Mouse (Mus musculus): Measurements from ENCODE around the gene Atad5. TPM values are rescaled to one million over a fixed set of nuclear protein-coding genes. Genes with fewer than 3 reads are reported as not detected.

Gene Atad5
- total and polyA plus RNA-seq, 3 experiments: 17.1 to 66.9 (median 22.6) TPM

GRCm38 (mm10) chr11:80155541-80155940 lies 66.3 kb downstream of the Atad5 start:
- Histone ChIP-seq H3K79me2 (ENCODE audit: control insufficient read depth, insufficient read depth, low read length, poor library complexity) (no peaks in the 10 kb centered on the region), H3K36me3 (ENCODE audit: control insufficient read depth in 1 of 2, insufficient read depth in 2 of 2, low read length in 2 of 2) (no peaks in the 10 kb centered on the region), H3K27me3 (ENCODE audit: control insufficient read depth in 1 of 2, insufficient read depth in 2 of 2, low read length in 2 of 2) (peaks cover 2 to 4% of the 10 kb centered on the region in 2 experiments; a peak in 2 of 4 replicates), H3K4me3 (ENCODE audit: control insufficient read depth in 1 of 2, insufficient read depth in 1 of 2, low read depth in 2 of 2, low read length in 2 of 2) (no peak overlapping the region), H3K9ac (ENCODE audit: control insufficient read depth, low read depth, low read length, poor library complexity, severe bottlenecking) (no peak overlapping the region), H3K4me1 (ENCODE audit: control insufficient read depth in 1 of 2, insufficient read depth in 2 of 2, low read length in 2 of 2) (no peaks in the 10 kb centered on the region), H3K9me3 (replicated peaks; ENCODE audit: insufficient read depth, low read length) (no peaks in the 10 kb centered on the region), H3K27ac (ENCODE audit: control insufficient read depth, low read depth, low read length) (no peak overlapping the region)
- DNase-seq (ENCODE audit: low read depth, low spot score): no peak
- TF ChIP-seq GABPA (IDR thresholded peaks at IDR 0.05; ENCODE audit: low read depth, low read length) (no peak), USF1 (IDR thresholded peaks at IDR 0.05; ENCODE audit: low read depth, low read length) (no peak)

DNA sequence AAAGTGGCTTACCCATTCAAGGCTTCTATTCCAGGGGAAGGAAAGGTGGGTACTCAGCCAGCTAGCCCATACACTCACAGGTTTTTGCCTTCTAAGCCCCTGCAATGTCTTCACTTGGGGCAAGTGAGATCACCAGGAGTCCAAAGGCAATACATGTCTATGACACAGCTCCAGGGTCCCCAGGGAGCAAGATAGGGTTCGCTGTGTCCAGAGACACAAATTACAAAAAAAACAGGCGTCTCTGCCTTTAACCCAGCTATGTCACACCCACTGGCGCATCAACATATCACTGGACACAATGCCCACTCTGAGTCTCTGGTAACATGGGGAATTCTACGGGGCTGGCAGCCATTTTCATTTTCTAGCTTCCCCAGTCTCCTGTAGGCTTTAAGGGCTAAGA lies 66.8 kb downstream of the Atad5 start:
- no peak overlapping the region for H3K27ac ChIP-seq (ENCODE audit: control insufficient read depth, low read depth, low read length)
- no peak overlapping the region for H3K9ac ChIP-seq (ENCODE audit: control insufficient read depth, low read depth, low read length, poor library complexity, severe bottlenecking)
- TF ChIP-seq ZC3H11A (IDR thresholded peaks at IDR 0.05; ENCODE audit: low read depth, low read length): no peak
- no peak for TF ChIP-seq JUND (IDR thresholded peaks at IDR 0.05; ENCODE audit: low read depth, low read length)
- no peak for TF ChIP-seq MAX (IDR thresholded peaks at IDR 0.05; ENCODE audit: low read length)
- no peak for TF ChIP-seq USF1 (IDR thresholded peaks at IDR 0.05; ENCODE audit: low read depth, low read length)
- TF ChIP-seq ELF1 (IDR thresholded peaks at IDR 0.05; ENCODE audit: low read depth, low read length): no peak
- TF ChIP-seq TBP (IDR thresholded peaks at IDR 0.05; ENCODE audit: low read depth, low read length): no peak
- TF ChIP-seq GATA1 (IDR thresholded peaks at IDR 0.05; ENCODE audit: low read depth, low read length): no peak
- TF ChIP-seq CTCF (IDR thresholded peaks at IDR 0.05 in 2 of 3, conservative IDR thresholded peaks at IDR 0.05 in 1 of 3; ENCODE audit: control insufficient read depth in 1 of 3, insufficient read depth in 1 of 3, low read depth in 2 of 3, low read length in 3 of 3, poor library complexity in 1 of 3, severe bottlenecking in 1 of 3): no peak
- no peak for TF ChIP-seq ZNF384 (IDR thresholded peaks at IDR 0.05; ENCODE audit: low read depth, low read length)
- no peak for TF ChIP-seq UBTF (IDR thresholded peaks at IDR 0.05; ENCODE audit: borderline replicate concordance, insufficient read depth, low read depth, low read length)
- TF ChIP-seq TAL1 (IDR thresholded peaks at IDR 0.05; ENCODE audit: low read length): no peak
- no peak for TF ChIP-seq SIN3A (IDR thresholded peaks at IDR 0.05; ENCODE audit: low read length)
- peaks cover 2 to 5% of the 10 kb centered on the region in 2 experiments; a peak in 2 of 4 replicates for H3K27me3 ChIP-seq (ENCODE audit: control insufficient read depth in 1 of 2, insufficient read depth in 2 of 2, low read length in 2 of 2)
- no peak overlapping the region for H3K4me3 ChIP-seq (ENCODE audit: control insufficient read depth in 1 of 2, insufficient read depth in 1 of 2, low read depth in 2 of 2, low read length in 2 of 2)
- no peaks in the 10 kb centered on the region for H3K79me2 ChIP-seq (ENCODE audit: control insufficient read depth, insufficient read depth, low read length, poor library complexity)
- H3K4me1 ChIP-seq (ENCODE audit: control insufficient read depth in 1 of 2, insufficient read depth in 2 of 2, low read length in 2 of 2): no peaks in the 10 kb centered on the region
- no peaks in the 10 kb centered on the region for H3K9me3 ChIP-seq (replicated peaks; ENCODE audit: insufficient read depth, low read length)
- no peak for DNase-seq (ENCODE audit: low read depth, low spot score)
- H3K36me3 ChIP-seq (ENCODE audit: control insufficient read depth in 1 of 2, insufficient read depth in 2 of 2, low read length in 2 of 2): no peaks in the 10 kb centered on the region

DNA sequence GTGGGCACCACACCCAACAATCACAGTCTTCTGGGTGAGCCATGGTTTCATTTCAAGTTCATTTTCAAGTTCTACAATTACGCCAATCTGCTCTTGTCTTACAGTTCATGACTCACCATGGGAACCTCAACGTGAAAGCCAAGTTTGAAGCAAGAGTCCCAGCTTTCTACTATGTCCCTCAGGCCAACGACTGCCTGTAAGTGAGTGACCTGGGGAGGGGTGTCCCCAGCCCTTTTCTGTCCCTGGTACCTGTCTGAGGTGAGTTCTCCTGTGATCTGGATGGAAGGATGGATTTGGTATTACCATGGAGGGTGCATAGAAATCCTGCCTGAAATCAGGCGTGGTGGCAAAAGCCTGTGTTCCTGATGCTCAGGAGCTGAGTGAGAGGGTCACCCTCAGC lies 67.6 kb downstream of the Atad5 start:
- Histone ChIP-seq H3K27ac (ENCODE audit: control insufficient read depth, low read depth, low read length) (no peak overlapping the region), H3K27me3 (ENCODE audit: control insufficient read depth in 1 of 2, insufficient read depth in 2 of 2, low read length in 2 of 2) (peaks cover 4 to 7% of the 10 kb centered on the region in 2 experiments; a peak in 2 of 4 replicates), H3K9me3 (replicated peaks; ENCODE audit: insufficient read depth, low read length) (no peaks in the 10 kb centered on the region), H3K4me1 (ENCODE audit: control insufficient read depth in 1 of 2, insufficient read depth in 2 of 2, low read length in 2 of 2) (no peaks in the 10 kb centered on the region), H3K9ac (ENCODE audit: control insufficient read depth, low read depth, low read length, poor library complexity, severe bottlenecking) (no peak overlapping the region), H3K79me2 (ENCODE audit: control insufficient read depth, insufficient read depth, low read length, poor library complexity) (no peaks in the 10 kb centered on the region), H3K4me3 (ENCODE audit: control insufficient read depth in 1 of 2, insufficient read depth in 1 of 2, low read depth in 2 of 2, low read length in 2 of 2) (no peak overlapping the region), H3K36me3 (ENCODE audit: control insufficient read depth in 1 of 2, insufficient read depth in 2 of 2, low read length in 2 of 2) (no peaks in the 10 kb centered on the region)
- TF ChIP-seq MYB (IDR thresholded peaks at IDR 0.05; ENCODE audit: low read depth, low read length): no peak
- no peak for TF ChIP-seq HCFC1 (IDR thresholded peaks at IDR 0.05; ENCODE audit: low read depth, low read length)
- TF ChIP-seq USF1 (IDR thresholded peaks at IDR 0.05; ENCODE audit: low read depth, low read length): no peak
- TF ChIP-seq RCOR1 (IDR thresholded peaks at IDR 0.05; ENCODE audit: low read depth, low read length): no peak
- TF ChIP-seq JUND (IDR thresholded peaks at IDR 0.05; ENCODE audit: low read depth, low read length): no peak
- TF ChIP-seq GATA1 (IDR thresholded peaks at IDR 0.05; ENCODE audit: low read depth, low read length): no peak
- TF ChIP-seq MYC (IDR thresholded peaks at IDR 0.05; ENCODE audit: low read depth, low read length): no peak
- TF ChIP-seq ZNF384 (IDR thresholded peaks at IDR 0.05; ENCODE audit: low read depth, low read length): no peak
- no peak for TF ChIP-seq ZC3H11A (IDR thresholded peaks at IDR 0.05; ENCODE audit: low read depth, low read length)
- no peak for TF ChIP-seq MAZ (IDR thresholded peaks at IDR 0.05; ENCODE audit: low read depth, low read length)
- DNase-seq (ENCODE audit: low read depth, low spot score): no peak
